Mouse (Mus musculus): ENCODE results near the gene Mta1. TPM values are rescaled to one million over a fixed set of nuclear protein-coding genes. Genes with fewer than 3 reads are reported as not detected.

Mta1 gene
- polyA plus RNA-seq (2014; fragmentation: Nextera tagmentation; extraction: Ambion mirVana) = 21.5 and 21.9 TPM in 2 replicates

DNA sequence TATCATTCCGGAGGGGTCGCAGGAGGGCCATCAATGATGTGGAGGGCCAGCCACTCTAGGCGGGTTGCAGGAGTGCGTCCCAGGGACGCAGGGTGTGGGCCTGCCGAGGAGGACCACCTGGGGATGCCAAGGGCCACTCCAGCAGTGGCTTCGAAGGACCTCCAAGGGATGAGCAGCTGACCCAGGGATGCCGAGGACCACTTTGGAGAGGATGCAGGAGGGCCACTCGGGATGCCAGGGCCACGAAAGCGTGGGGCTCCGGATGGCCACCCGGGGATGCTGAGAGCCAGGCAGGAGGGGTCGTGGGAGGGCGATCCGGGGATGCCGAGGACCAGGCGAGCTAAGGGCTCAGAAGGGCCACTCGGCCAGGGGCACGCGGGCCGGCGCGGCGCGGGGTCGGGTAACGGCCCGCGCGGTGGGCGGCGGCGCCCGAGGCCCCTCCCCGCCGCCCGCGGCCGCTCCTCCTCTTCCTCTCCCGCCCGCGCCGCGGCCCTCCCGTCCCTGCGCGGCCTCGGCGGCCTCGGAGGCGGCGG, at the start of gene Mta1:
Mta1 (plus strand) TSS at position 530 of the 533 bp plus-strand sequence.
- Histone ChIP-seq H3K27me3 (ENCODE audit: control insufficient read depth, insufficient read depth, low read length) (no peaks in the 10 kb centered on the region), H3K27ac (ENCODE audit: low read depth, low read length) (peak within 1 kb of the TSS; percentile 86), H3K4me2 (ENCODE audit: low read depth) (peak within 1 kb of the TSS; percentile 95), H3K4me1 (ENCODE audit: control insufficient read depth, insufficient read depth, low read length) (peaks cover 16% of the 10 kb centered on the region), H3K9me3 (ENCODE audit: control insufficient read depth, low read length) (no peaks in the 10 kb centered on the region), H3K4me3 (ENCODE audit: low read depth, low read length) (peak within 1 kb of the TSS; percentile 100), H3K36me3 (ENCODE audit: control insufficient read depth, insufficient read depth, low read length) (no peaks in the 10 kb centered on the region), H3K9ac (ENCODE audit: low read length) (peak within 1 kb of the TSS; percentile 99)
- ATAC-seq (ENCODE audit: insufficient read depth, low FRiP score, low TSS enrichment) (peak; percentile 70), DNase-seq (ENCODE audit: low spot score) (peak; percentile 74)
- WGBS = 2% methylated on average over 21 of the region's 53 CpGs

- H3K36me3 ChIP-seq (ENCODE audit: control insufficient read depth, insufficient read depth, low read length) = peaks cover 7% of the 10 kb centered on the region
- no peak for ATAC-seq (ENCODE audit: insufficient read depth, low FRiP score, low TSS enrichment)
- no peak overlapping the region for H3K27ac ChIP-seq (ENCODE audit: low read depth, low read length)
- WGBS = 93% methylated on average over 9 of the region's 9 CpGs
- H3K4me1 ChIP-seq (ENCODE audit: control insufficient read depth, insufficient read depth, low read length) = no peaks in the 10 kb centered on the region
- no peak for DNase-seq (ENCODE audit: low spot score)
- H3K4me2 ChIP-seq (ENCODE audit: low read depth) = no peak overlapping the region
- H3K27me3 ChIP-seq (ENCODE audit: control insufficient read depth, insufficient read depth, low read length) = no peaks in the 10 kb centered on the region
- no peak overlapping the region for H3K4me3 ChIP-seq (ENCODE audit: low read depth, low read length)
- H3K9ac ChIP-seq (ENCODE audit: low read length) = no peak overlapping the region
- H3K9me3 ChIP-seq (ENCODE audit: control insufficient read depth, low read length) = no peaks in the 10 kb centered on the region
These were observed 48.2 kb upstream of the Mta1 start for GRCm38 (mm10) chr12:113049836-113050235.

- no peaks in the 10 kb centered on the region for H3K9me3 ChIP-seq (ENCODE audit: control insufficient read depth, low read length)
- 95% methylated on average over 12 of the region's 12 CpGs for WGBS
- H3K27me3 ChIP-seq (ENCODE audit: control insufficient read depth, insufficient read depth, low read length) = no peaks in the 10 kb centered on the region
- ATAC-seq (ENCODE audit: insufficient read depth, low FRiP score, low TSS enrichment) = no peak
- DNase-seq (ENCODE audit: low spot score) = no peak
- H3K4me2 ChIP-seq (ENCODE audit: low read depth) = no peak overlapping the region
- H3K4me1 ChIP-seq (ENCODE audit: control insufficient read depth, insufficient read depth, low read length) = no peaks in the 10 kb centered on the region
- peaks cover 7% of the 10 kb centered on the region for H3K36me3 ChIP-seq (ENCODE audit: control insufficient read depth, insufficient read depth, low read length)
- H3K4me3 ChIP-seq (ENCODE audit: low read depth, low read length) = no peak overlapping the region
- no peak overlapping the region for H3K27ac ChIP-seq (ENCODE audit: low read depth, low read length)
- H3K9ac ChIP-seq (ENCODE audit: low read length) = no peak overlapping the region
These were observed 47.4 kb upstream of the Mta1 start for GRCm38 (mm10) chr12:113050671-113051070.

GRCm38 (mm10) chr12:113051628-113052403, 46.3 kb upstream of the Mta1 start:
- DNase-seq (ENCODE audit: low spot score) = no peak
- peaks cover 7% of the 10 kb centered on the region for H3K36me3 ChIP-seq (ENCODE audit: control insufficient read depth, insufficient read depth, low read length)
- WGBS = 62% methylated on average over 9 of the region's 9 CpGs
- no peaks in the 10 kb centered on the region for H3K27me3 ChIP-seq (ENCODE audit: control insufficient read depth, insufficient read depth, low read length)
- H3K27ac ChIP-seq (ENCODE audit: low read depth, low read length) = no peak overlapping the region
- ATAC-seq (ENCODE audit: insufficient read depth, low FRiP score, low TSS enrichment) = no peak
- no peak overlapping the region for H3K4me3 ChIP-seq (ENCODE audit: low read depth, low read length)
- no peak overlapping the region for H3K4me2 ChIP-seq (ENCODE audit: low read depth)
- no peaks in the 10 kb centered on the region for H3K4me1 ChIP-seq (ENCODE audit: control insufficient read depth, insufficient read depth, low read length)
- H3K9me3 ChIP-seq (ENCODE audit: control insufficient read depth, low read length) = no peaks in the 10 kb centered on the region
- H3K9ac ChIP-seq (ENCODE audit: low read length) = peak overlapping the region; percentile 26; the same call in 1 of the 2 replicates

- peaks cover 15% of the 10 kb centered on the region for H3K36me3 ChIP-seq (ENCODE audit: control insufficient read depth, insufficient read depth, low read length)
- 92% methylated on average over 8 of the region's 8 CpGs for WGBS
- no peak overlapping the region for H3K9ac ChIP-seq (ENCODE audit: low read length)
- no peak overlapping the region for H3K27ac ChIP-seq (ENCODE audit: low read depth, low read length)
- no peaks in the 10 kb centered on the region for H3K9me3 ChIP-seq (ENCODE audit: control insufficient read depth, low read length)
- no peak overlapping the region for H3K4me3 ChIP-seq (ENCODE audit: low read depth, low read length)
- DNase-seq (ENCODE audit: low spot score) (no peak), ATAC-seq (ENCODE audit: insufficient read depth, low FRiP score, low TSS enrichment) (no peak)
- no peak overlapping the region for H3K4me2 ChIP-seq (ENCODE audit: low read depth)
- H3K4me1 ChIP-seq (ENCODE audit: control insufficient read depth, insufficient read depth, low read length) = no peaks in the 10 kb centered on the region
- H3K27me3 ChIP-seq (ENCODE audit: control insufficient read depth, insufficient read depth, low read length) = no peaks in the 10 kb centered on the region
These were observed 42.0 kb upstream of the Mta1 start for GRCm38 (mm10) chr12:113056089-113056488.

- ATAC-seq (ENCODE audit: insufficient read depth, low FRiP score, low TSS enrichment) = no peak
- Histone ChIP-seq H3K27me3 (ENCODE audit: control insufficient read depth, insufficient read depth, low read length) (no peaks in the 10 kb centered on the region), H3K9me3 (ENCODE audit: control insufficient read depth, low read length) (no peaks in the 10 kb centered on the region), H3K4me3 (ENCODE audit: low read depth, low read length) (no peak overlapping the region), H3K36me3 (ENCODE audit: control insufficient read depth, insufficient read depth, low read length) (peaks cover 11% of the 10 kb centered on the region), H3K4me1 (ENCODE audit: control insufficient read depth, insufficient read depth, low read length) (no peaks in the 10 kb centered on the region), H3K9ac (ENCODE audit: low read length) (no peak overlapping the region), H3K27ac (ENCODE audit: low read depth, low read length) (no peak overlapping the region), H3K4me2 (ENCODE audit: low read depth) (no peak overlapping the region)
- WGBS = 90% methylated on average over 5 of the region's 5 CpGs
- DNase-seq (ENCODE audit: low spot score) = no peak
These were observed 37.9 kb upstream of the Mta1 start for GRCm38 (mm10) chr12:113060178-113060577.

DNA sequence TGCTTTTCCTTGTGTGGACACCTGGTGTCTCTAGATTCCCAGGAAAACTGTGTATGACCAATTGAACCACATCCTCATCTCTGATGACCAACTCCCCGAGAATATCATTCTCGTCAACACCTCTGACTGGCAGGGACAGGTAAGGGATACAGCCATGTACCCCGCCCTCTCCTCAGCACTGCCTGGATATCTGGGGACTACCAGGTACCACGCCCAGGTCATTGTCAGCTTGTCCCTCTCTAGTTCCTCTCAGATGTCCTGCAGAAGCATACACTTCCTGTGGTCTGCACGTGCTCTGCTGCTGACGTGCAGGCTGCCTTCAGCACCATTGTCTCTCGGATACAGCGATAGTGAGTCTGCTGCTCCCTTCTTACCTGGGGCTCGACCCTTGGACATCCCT, 36.5 kb upstream of the Mta1 start:
- Histone ChIP-seq H3K4me3 (ENCODE audit: low read depth, low read length) (no peak overlapping the region), H3K4me2 (ENCODE audit: low read depth) (no peak overlapping the region), H3K9me3 (ENCODE audit: control insufficient read depth, low read length) (no peaks in the 10 kb centered on the region), H3K9ac (ENCODE audit: low read length) (no peak overlapping the region), H3K36me3 (ENCODE audit: control insufficient read depth, insufficient read depth, low read length) (peaks cover 11% of the 10 kb centered on the region), H3K27ac (ENCODE audit: low read depth, low read length) (no peak overlapping the region), H3K27me3 (ENCODE audit: control insufficient read depth, insufficient read depth, low read length) (no peaks in the 10 kb centered on the region), H3K4me1 (ENCODE audit: control insufficient read depth, insufficient read depth, low read length) (no peaks in the 10 kb centered on the region)
- ATAC-seq (ENCODE audit: insufficient read depth, low FRiP score, low TSS enrichment) (no peak), DNase-seq (ENCODE audit: low spot score) (no peak)
- WGBS = 88% methylated on average over 9 of the region's 9 CpGs

DNA sequence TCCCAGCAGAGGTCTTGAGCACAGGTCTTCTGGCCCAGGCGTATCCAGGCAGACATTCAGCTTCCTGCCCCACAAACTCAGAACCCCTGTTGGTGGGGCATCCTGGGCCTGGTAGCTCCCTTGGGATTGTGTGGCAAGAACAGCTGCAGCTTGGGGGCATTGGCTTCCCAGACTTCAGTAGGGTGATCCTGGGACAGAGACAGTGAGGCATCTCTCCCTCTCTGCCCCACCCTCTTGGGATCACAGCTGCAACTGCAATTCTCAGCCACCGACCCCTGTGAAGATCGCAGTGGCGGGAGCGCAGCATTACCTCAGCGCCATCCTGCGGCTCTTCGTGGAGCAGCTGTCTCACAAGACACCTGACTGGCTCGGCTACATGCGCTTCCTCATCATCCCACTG, 35.9 kb upstream of the Mta1 start:
- Histone ChIP-seq H3K9me3 (ENCODE audit: control insufficient read depth, low read length) (no peaks in the 10 kb centered on the region), H3K9ac (ENCODE audit: low read length) (no peak overlapping the region), H3K4me3 (ENCODE audit: low read depth, low read length) (no peak overlapping the region), H3K27me3 (ENCODE audit: control insufficient read depth, insufficient read depth, low read length) (no peaks in the 10 kb centered on the region), H3K27ac (ENCODE audit: low read depth, low read length) (no peak overlapping the region), H3K4me1 (ENCODE audit: control insufficient read depth, insufficient read depth, low read length) (no peaks in the 10 kb centered on the region), H3K4me2 (ENCODE audit: low read depth) (no peak overlapping the region), H3K36me3 (ENCODE audit: control insufficient read depth, insufficient read depth, low read length) (peaks cover 11% of the 10 kb centered on the region)
- DNase-seq (ENCODE audit: low spot score) (no peak), ATAC-seq (ENCODE audit: insufficient read depth, low FRiP score, low TSS enrichment) (no peak)
- 82% methylated on average over 10 of the region's 10 CpGs for WGBS

DNA sequence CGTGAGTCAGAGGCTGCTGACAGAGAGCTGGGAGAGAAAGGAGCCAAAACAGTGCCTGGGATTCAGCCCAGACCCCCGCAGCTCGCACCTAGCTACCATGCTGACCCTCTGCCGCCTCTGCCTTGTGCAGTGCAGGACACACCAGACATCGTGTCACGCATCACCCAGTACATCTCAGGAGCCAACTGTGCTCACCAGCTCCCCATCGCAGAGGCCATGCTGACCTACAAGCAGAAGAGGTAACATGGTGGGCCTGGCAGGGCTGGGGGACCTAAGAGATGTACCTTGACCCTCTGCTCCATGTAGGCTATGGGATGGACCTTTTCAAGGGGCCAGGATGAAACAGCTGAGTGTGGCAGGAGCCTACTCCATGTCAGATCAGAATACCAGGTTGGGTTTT, 34.4 kb upstream of the Mta1 start:
- DNase-seq (ENCODE audit: low spot score) (no peak), ATAC-seq (ENCODE audit: insufficient read depth, low FRiP score, low TSS enrichment) (no peak)
- H3K27ac ChIP-seq (ENCODE audit: low read depth, low read length) = no peak overlapping the region
- no peak overlapping the region for H3K9ac ChIP-seq (ENCODE audit: low read length)
- H3K27me3 ChIP-seq (ENCODE audit: control insufficient read depth, insufficient read depth, low read length) = no peaks in the 10 kb centered on the region
- H3K4me2 ChIP-seq (ENCODE audit: low read depth) = no peak overlapping the region
- H3K4me1 ChIP-seq (ENCODE audit: control insufficient read depth, insufficient read depth, low read length) = no peaks in the 10 kb centered on the region
- peaks cover 7% of the 10 kb centered on the region for H3K36me3 ChIP-seq (ENCODE audit: control insufficient read depth, insufficient read depth, low read length)
- H3K9me3 ChIP-seq (ENCODE audit: control insufficient read depth, low read length) = no peaks in the 10 kb centered on the region
- 100% methylated on average over 7 of the region's 7 CpGs for WGBS
- no peak overlapping the region for H3K4me3 ChIP-seq (ENCODE audit: low read depth, low read length)
